Mouse (Mus musculus) intestine, postnatal 0 days (tissue): ENCODE measurements around the gene Cd244a. TPM values are rescaled to one million over a fixed set of nuclear protein-coding genes. Genes with fewer than 3 reads are reported as not detected.

Source experiments
- ATAC-seq: fragments of 200-750 bp; cut with Nextera tagmentation; 2 replicates; pipeline ENCODE4 v1.8.0; 2017; ENCODE audit warnings: mild to moderate bottlenecking, moderate TSS enrichment, moderate library complexity
- H3K27ac ChIP-seq: fragments of 300-500 bp; sonication (generic); 2 replicates; pipeline ENCODE4 v1.5.1; 2014; ENCODE audit warnings: mild to moderate bottlenecking, low read depth, low read length, moderate library complexity
- H3K27me3 ChIP-seq: fragments of 300-500 bp; sonication (generic); replicated peaks from 2 replicates; pipeline ENCODE4 v1.6.1; 2014; ENCODE audit warnings: low read length, mixed read lengths; ENCODE audit not compliant: control insufficient read depth, insufficient read depth
- H3K36me3 ChIP-seq: fragments of 300-500 bp; sonication (generic); 2 replicates; pipeline ENCODE4 v1.6.1; 2014; ENCODE audit warnings: mild to moderate bottlenecking, moderate library complexity; ENCODE audit not compliant: control insufficient read depth, insufficient read depth
- H3K4me1 ChIP-seq: fragments of 300-500 bp; sonication (generic); replicated peaks from 2 replicates; pipeline ENCODE4 v1.6.1; 2014; ENCODE audit warnings: antibody characterized with exemption, low read length, mixed read lengths; ENCODE audit not compliant: control insufficient read depth, insufficient read depth
- H3K4me2 ChIP-seq: fragments of 300-500 bp; sonication (generic); replicated peaks from 2 replicates; pipeline ENCODE4 v1.6.1; 2014; ENCODE audit warnings: low read depth, mild to moderate bottlenecking, moderate library complexity
- H3K4me3 ChIP-seq: fragments of 300-500 bp; sonication (generic); 2 replicates; pipeline ENCODE4 v1.5.1; 2014; ENCODE audit warnings: low read depth, low read length
- H3K9ac ChIP-seq: fragments of 300-500 bp; sonication (generic); 2 replicates; pipeline ENCODE4 v1.6.1; 2014; ENCODE audit warnings: mild to moderate bottlenecking, low read depth, low read length
- H3K9me3 ChIP-seq: fragments of 300-500 bp; sonication (generic); 2 replicates; pipeline ENCODE4 v1.6.1; 2016; ENCODE audit warnings: mixed run types; ENCODE audit not compliant: control insufficient read depth
- CTCF ChIP-seq: sonication (generic); IDR thresholded peaks from 2 replicates; pipeline ENCODE4 v1.5.1; 2016; ENCODE audit warnings: low read depth, mild to moderate bottlenecking, control low read depth, antibody characterized with exemption, moderate library complexity
- whole genome bisulfite sequencing: fragments of 180-500 bp; shearing (Covaris S2); extraction: QIAGEN DNeasy Blood & Tissue Kit; methylation state at CpG from one replicate; pipeline ENCODE4 v1.1.7; 2014; 5-methylcytosine and 5-hydroxymethylcytosine counted together
- polyA plus RNA-seq: library from polyadenylated mRNA; unstranded; fragments of >200 nt; fragmentation: Nextera tagmentation; extraction: Ambion mirVana; gene quantifications from 2 replicates; pipeline ENCODE4 v1.2.1, GENCODE M21; 2015

The Cd244a gene
- polyA plus RNA-seq, 1 experiment from 2014 or later: 0.37 TPM

DNA sequence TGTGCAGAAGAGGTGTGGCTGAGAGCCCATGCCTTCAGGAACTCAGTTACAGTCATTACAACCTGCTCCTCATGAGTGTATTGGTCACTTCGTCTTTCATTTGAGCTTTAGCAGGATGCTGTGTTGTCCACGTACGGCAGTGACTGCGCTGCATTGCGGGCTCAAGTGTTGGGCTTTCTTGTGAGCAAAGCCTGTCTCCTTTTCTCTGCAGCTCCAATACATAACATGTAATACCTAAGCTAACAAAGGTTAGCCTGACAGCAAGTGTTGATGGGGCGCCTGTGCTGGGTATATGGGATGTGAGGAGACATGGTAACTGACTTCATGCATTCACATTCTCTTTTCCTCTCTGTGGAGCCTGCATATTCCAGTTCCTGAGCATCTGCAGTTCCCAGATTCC is 61.1 kb downstream of the Cd244a start:
- WGBS: 89% methylated on average over 6 of the region's 6 CpGs
- no peak for ATAC-seq
- Histone ChIP-seq H3K27me3 (no peaks in the 10 kb centered on the region), H3K9me3 (no peaks in the 10 kb centered on the region), H3K4me2 (no peak overlapping the region), H3K4me3 (no peak overlapping the region), H3K36me3 (no peaks in the 10 kb centered on the region), H3K4me1 (no peaks in the 10 kb centered on the region), H3K27ac (no peak overlapping the region), H3K9ac (no peak overlapping the region)
- no peak for TF ChIP-seq CTCF

DNA sequence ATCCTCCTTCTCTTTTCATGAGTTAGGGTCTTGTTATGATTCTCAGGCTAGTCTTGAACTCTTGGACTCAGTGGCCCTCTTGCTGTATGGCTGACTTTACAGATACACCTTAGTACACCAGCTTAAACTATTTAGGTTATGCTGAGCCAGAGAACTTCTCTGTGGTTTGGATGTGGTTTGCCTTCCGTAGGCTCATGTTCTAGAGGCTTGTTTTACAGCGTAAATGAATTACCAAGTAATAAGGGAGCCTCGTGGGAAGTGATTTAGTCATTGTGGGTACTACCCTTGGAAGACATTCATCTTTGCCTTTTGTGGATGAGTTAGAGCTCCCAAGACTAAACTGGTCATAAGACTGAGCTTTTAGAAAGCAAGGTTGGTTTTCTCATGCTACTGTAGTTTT is 68.8 kb downstream of the Cd244a start:
- no peak overlapping the region for H3K4me3 ChIP-seq
- H3K4me2 ChIP-seq: no peak overlapping the region
- WGBS: 82% methylated on average over 3 of the region's 3 CpGs
- no peak for TF ChIP-seq CTCF
- H3K36me3 ChIP-seq: no peaks in the 10 kb centered on the region
- no peak overlapping the region for H3K9ac ChIP-seq
- no peaks in the 10 kb centered on the region for H3K9me3 ChIP-seq
- H3K27me3 ChIP-seq: no peaks in the 10 kb centered on the region
- H3K4me1 ChIP-seq: no peaks in the 10 kb centered on the region
- no peak overlapping the region for H3K27ac ChIP-seq
- ATAC-seq: no peak

DNA sequence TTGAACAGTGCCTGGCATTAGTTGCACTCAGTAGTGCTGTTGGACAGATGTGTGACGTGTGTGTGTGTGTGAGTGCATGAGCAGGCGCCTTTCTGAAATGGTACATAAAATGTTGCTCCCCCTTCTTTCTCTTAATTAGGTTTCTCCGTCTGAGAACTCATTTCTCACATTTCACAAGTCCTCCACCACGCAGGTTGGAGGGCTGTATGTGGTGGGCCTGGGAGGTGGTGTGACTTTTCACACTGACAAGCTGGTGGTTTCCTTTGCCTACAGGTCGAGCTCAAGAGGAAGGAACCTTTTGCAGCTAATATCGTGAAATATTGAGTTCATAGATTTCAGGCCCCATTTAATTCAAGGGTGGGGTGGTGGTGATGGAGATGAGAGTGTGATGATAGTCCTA is 70.2 kb downstream of the Cd244a start:
- Histone ChIP-seq H3K27me3 (no peaks in the 10 kb centered on the region), H3K27ac (no peak overlapping the region), H3K4me1 (no peaks in the 10 kb centered on the region), H3K9me3 (no peaks in the 10 kb centered on the region), H3K4me3 (no peak overlapping the region), H3K9ac (no peak overlapping the region), H3K4me2 (no peak overlapping the region), H3K36me3 (no peaks in the 10 kb centered on the region)
- no peak for ATAC-seq
- TF ChIP-seq CTCF: no peak
- WGBS: 75% methylated on average over 6 of the region's 6 CpGs

DNA sequence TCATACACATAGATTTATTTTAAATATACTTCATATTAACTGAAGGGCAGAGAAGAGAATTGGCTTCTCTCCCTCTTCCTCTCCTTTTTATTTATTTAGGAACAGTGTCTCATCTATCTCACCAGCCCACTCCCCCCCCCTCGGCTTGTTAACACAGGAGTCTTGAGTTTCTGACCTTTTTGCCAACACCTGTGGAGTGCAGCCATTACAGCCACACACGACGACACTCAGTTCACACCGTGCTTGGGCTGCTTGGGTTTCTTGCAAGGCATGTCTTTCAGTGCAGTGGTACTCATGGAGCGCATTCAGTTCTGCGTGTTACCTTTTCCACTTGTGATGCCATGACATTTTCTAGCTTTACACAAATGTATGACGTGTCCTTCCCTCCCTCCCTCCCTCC is 71.0 kb downstream of the Cd244a start:
- no peak overlapping the region for H3K4me2 ChIP-seq
- no peaks in the 10 kb centered on the region for H3K9me3 ChIP-seq
- no peaks in the 10 kb centered on the region for H3K4me1 ChIP-seq
- TF ChIP-seq CTCF: no peak
- no peak overlapping the region for H3K4me3 ChIP-seq
- no peaks in the 10 kb centered on the region for H3K36me3 ChIP-seq
- no peak overlapping the region for H3K27ac ChIP-seq
- no peaks in the 10 kb centered on the region for H3K27me3 ChIP-seq
- no peak for ATAC-seq
- no peak overlapping the region for H3K9ac ChIP-seq
- WGBS: 72% methylated on average over 7 of the region's 7 CpGs

DNA sequence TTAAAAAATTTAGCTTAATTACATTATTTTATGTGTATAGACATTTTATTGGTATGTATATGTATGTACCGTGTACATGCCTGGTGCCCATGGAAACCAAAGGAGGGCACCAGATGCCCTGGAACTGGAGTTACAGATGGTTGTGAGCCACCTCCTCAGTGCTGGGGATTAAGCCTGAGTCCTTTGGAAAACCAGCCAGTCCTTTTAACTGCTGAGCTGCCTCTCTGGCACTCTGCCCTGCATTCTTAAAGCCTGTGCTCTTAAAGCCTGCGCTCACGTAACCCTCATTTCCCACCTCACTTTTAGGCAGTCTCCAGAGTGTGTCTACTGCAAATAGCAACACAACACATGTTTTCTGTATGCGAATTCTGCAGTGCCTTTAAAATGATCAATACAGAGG is 71.9 kb downstream of the Cd244a start:
- Histone ChIP-seq H3K27ac (no peak overlapping the region), H3K9me3 (no peaks in the 10 kb centered on the region), H3K4me3 (no peak overlapping the region), H3K4me1 (no peaks in the 10 kb centered on the region), H3K9ac (no peak overlapping the region), H3K4me2 (no peak overlapping the region), H3K27me3 (no peaks in the 10 kb centered on the region), H3K36me3 (no peaks in the 10 kb centered on the region)
- no peak for TF ChIP-seq CTCF
- no peak for ATAC-seq
- 76% methylated on average over 4 of the region's 4 CpGs for WGBS

DNA sequence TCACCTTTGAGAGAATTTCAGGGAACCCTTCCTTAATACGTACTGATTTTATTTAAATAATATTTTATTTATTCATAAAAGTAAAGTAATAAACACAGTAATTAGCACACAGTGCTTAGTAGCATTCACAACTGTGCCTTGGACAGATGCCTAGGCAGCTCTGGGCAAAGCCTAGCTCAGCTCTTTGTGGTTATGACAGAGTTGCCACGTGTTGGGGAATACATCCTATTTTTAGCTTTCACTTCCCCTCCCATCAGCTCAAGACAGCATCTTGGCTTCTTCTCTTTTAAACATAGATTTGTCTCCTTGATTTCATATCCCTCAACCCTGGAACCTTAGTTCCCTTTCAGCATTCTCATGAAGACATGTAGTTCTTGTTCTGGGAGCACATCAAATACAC is 72.5 kb downstream of the Cd244a start:
- 54% methylated on average over 2 of the region's 2 CpGs for WGBS
- H3K9ac ChIP-seq: no peak overlapping the region
- no peaks in the 10 kb centered on the region for H3K9me3 ChIP-seq
- no peak overlapping the region for H3K4me2 ChIP-seq
- no peaks in the 10 kb centered on the region for H3K27me3 ChIP-seq
- H3K36me3 ChIP-seq: no peaks in the 10 kb centered on the region
- no peak for ATAC-seq
- TF ChIP-seq CTCF: no peak
- H3K4me1 ChIP-seq: no peaks in the 10 kb centered on the region
- no peak overlapping the region for H3K27ac ChIP-seq
- no peak overlapping the region for H3K4me3 ChIP-seq

DNA sequence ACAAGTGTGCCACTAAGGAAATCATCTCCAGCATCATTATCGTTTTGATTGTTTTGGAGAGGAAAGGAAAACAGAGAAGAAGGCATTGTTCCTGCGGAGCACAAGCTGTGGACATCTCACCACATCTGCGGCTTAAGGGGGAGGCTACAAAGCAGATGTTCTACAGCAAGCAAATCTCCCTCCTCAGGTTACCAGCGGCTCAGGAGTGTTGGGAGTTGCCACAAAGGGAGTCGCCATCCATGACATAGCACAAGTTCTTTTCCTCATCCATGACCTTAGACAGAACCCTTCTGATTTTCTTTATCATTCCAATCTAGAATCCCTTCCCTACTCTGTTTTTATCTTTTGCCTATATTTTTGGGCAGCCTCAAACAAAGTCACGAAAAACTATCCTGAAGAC is 76.7 kb downstream of the Cd244a start:
- Histone ChIP-seq H3K27me3 (no peaks in the 10 kb centered on the region), H3K9ac (no peak overlapping the region), H3K9me3 (no peaks in the 10 kb centered on the region), H3K27ac (no peak overlapping the region), H3K4me3 (no peak overlapping the region), H3K4me1 (no peaks in the 10 kb centered on the region), H3K4me2 (no peak overlapping the region), H3K36me3 (no peaks in the 10 kb centered on the region)
- no peak for TF ChIP-seq CTCF
- ATAC-seq: no peak
- WGBS: 54% methylated on average over 6 of the region's 6 CpGs
